Mouse (Mus musculus): ENCODE results near the gene Gja5. TPM values are rescaled to one million over a fixed set of nuclear protein-coding genes. Genes with fewer than 3 reads are reported as not detected.

Gene Gja5
- 11.4 and 14.0 TPM in 2 replicates for polyA plus RNA-seq (2016; fragmentation: Nextera tagmentation; extraction: Ambion mirVana)

GRCm38 (mm10) chr3:96904393-96904792 is at the start of gene Gja5:
Gene Gja5, plus strand, starts transcription at chr3:96904693.
- WGBS: 13% methylated on average over 14 of the region's 14 CpGs
- H3K4me1 ChIP-seq (replicated peaks): peaks cover 8% of the 10 kb centered on the region; the same call in 1 of the 2 replicates
- ATAC-seq (ENCODE audit: insufficient number of reproducible peaks, insufficient read depth, low FRiP score, low TSS enrichment, low read depth): no peak

GRCm38 (mm10) chr3:96855833-96856232 is 48.7 kb upstream of the Gja5 start:
- ATAC-seq (ENCODE audit: insufficient number of reproducible peaks, insufficient read depth, low FRiP score, low TSS enrichment, low read depth): no peak
- 72% methylated on average over 3 of the region's 3 CpGs for WGBS
- Histone ChIP-seq H3K4me2 (no peak overlapping the region), H3K4me1 (replicated peaks) (no peaks in the 10 kb centered on the region), H3K9ac (replicated peaks) (no peak overlapping the region), H3K4me3 (replicated peaks) (no peak overlapping the region), H3K36me3 (no peaks in the 10 kb centered on the region), H3K27me3 (no peaks in the 10 kb centered on the region), H3K27ac (no peak overlapping the region), H3K9me3 (no peaks in the 10 kb centered on the region)

More at GRCm38 (mm10) chr3:96904393-96904792, at the start of gene Gja5:
- Histone ChIP-seq H3K36me3 (no peaks in the 10 kb centered on the region), H3K4me2 (peak within 1 kb of the TSS; percentile 82), H3K27ac (peak within 1 kb of the TSS; percentile 20; the same call in 1 of the 2 replicates), H3K4me3 (replicated peaks) (peak within 1 kb of the TSS; percentile 97), H3K27me3 (peaks cover 21% of the 10 kb centered on the region), H3K9ac (replicated peaks) (peak within 1 kb of the TSS; percentile 90), H3K9me3 (no peaks in the 10 kb centered on the region)

GRCm38 (mm10) chr3:96860498-96860897 is 44.0 kb upstream of the Gja5 start:
- no peaks in the 10 kb centered on the region for H3K4me1 ChIP-seq (replicated peaks)
- H3K9me3 ChIP-seq: no peaks in the 10 kb centered on the region
- ATAC-seq (ENCODE audit: insufficient number of reproducible peaks, insufficient read depth, low FRiP score, low TSS enrichment, low read depth): no peak
- no peaks in the 10 kb centered on the region for H3K36me3 ChIP-seq
- H3K27me3 ChIP-seq: no peaks in the 10 kb centered on the region
- no peak overlapping the region for H3K27ac ChIP-seq
- WGBS: 89% methylated on average over 5 of the region's 5 CpGs
- no peak overlapping the region for H3K9ac ChIP-seq (replicated peaks)
- H3K4me2 ChIP-seq: no peak overlapping the region
- no peak overlapping the region for H3K4me3 ChIP-seq (replicated peaks)

- no peak overlapping the region for H3K4me3 ChIP-seq (replicated peaks)
- H3K27me3 ChIP-seq: no peaks in the 10 kb centered on the region
- WGBS: 92% methylated on average over 3 of the region's 3 CpGs
- no peak overlapping the region for H3K4me2 ChIP-seq
- no peaks in the 10 kb centered on the region for H3K4me1 ChIP-seq (replicated peaks)
- no peak overlapping the region for H3K9ac ChIP-seq (replicated peaks)
- H3K36me3 ChIP-seq: peaks cover 51% of the 10 kb centered on the region
- no peak for ATAC-seq (ENCODE audit: insufficient number of reproducible peaks, insufficient read depth, low FRiP score, low TSS enrichment, low read depth)
- no peaks in the 10 kb centered on the region for H3K9me3 ChIP-seq
- no peak overlapping the region for H3K27ac ChIP-seq
Observed at GRCm38 (mm10) chr3:96867863-96868262, 36.6 kb upstream of the Gja5 start.

- Histone ChIP-seq H3K4me3 (replicated peaks) (no peak overlapping the region), H3K27me3 (no peaks in the 10 kb centered on the region), H3K27ac (no peak overlapping the region), H3K36me3 (peaks cover 58% of the 10 kb centered on the region), H3K9me3 (no peaks in the 10 kb centered on the region), H3K9ac (replicated peaks) (no peak overlapping the region), H3K4me1 (replicated peaks) (no peaks in the 10 kb centered on the region), H3K4me2 (no peak overlapping the region)
- 87% methylated on average over 8 of the region's 8 CpGs for WGBS
- no peak for ATAC-seq (ENCODE audit: insufficient number of reproducible peaks, insufficient read depth, low FRiP score, low TSS enrichment, low read depth)
Observed at GRCm38 (mm10) chr3:96868566-96868965, 35.9 kb upstream of the Gja5 start.

- Histone ChIP-seq H3K4me1 (replicated peaks) (no peaks in the 10 kb centered on the region), H3K27ac (no peak overlapping the region), H3K36me3 (peaks cover 63% of the 10 kb centered on the region), H3K4me2 (no peak overlapping the region), H3K9me3 (no peaks in the 10 kb centered on the region), H3K27me3 (no peaks in the 10 kb centered on the region), H3K4me3 (replicated peaks) (no peak overlapping the region), H3K9ac (replicated peaks) (no peak overlapping the region)
- ATAC-seq (ENCODE audit: insufficient number of reproducible peaks, insufficient read depth, low FRiP score, low TSS enrichment, low read depth): no peak
- 91% methylated on average over 7 of the region's 7 CpGs for WGBS
Observed at GRCm38 (mm10) chr3:96869091-96869490, 35.4 kb upstream of the Gja5 start.

- Histone ChIP-seq H3K4me1 (replicated peaks) (no peaks in the 10 kb centered on the region), H3K9ac (replicated peaks) (no peak overlapping the region), H3K9me3 (no peaks in the 10 kb centered on the region), H3K4me2 (no peak overlapping the region), H3K4me3 (replicated peaks) (no peak overlapping the region), H3K27me3 (no peaks in the 10 kb centered on the region), H3K27ac (no peak overlapping the region), H3K36me3 (peaks cover 73% of the 10 kb centered on the region)
- 95% methylated on average over 2 of the region's 2 CpGs for WGBS
- no peak for ATAC-seq (ENCODE audit: insufficient number of reproducible peaks, insufficient read depth, low FRiP score, low TSS enrichment, low read depth)
Observed at GRCm38 (mm10) chr3:96870270-96870669, 34.2 kb upstream of the Gja5 start.

GRCm38 (mm10) chr3:96871070-96871469 is 33.4 kb upstream of the Gja5 start:
- no peaks in the 10 kb centered on the region for H3K4me1 ChIP-seq (replicated peaks)
- H3K27me3 ChIP-seq: no peaks in the 10 kb centered on the region
- no peak for ATAC-seq (ENCODE audit: insufficient number of reproducible peaks, insufficient read depth, low FRiP score, low TSS enrichment, low read depth)
- H3K4me3 ChIP-seq (replicated peaks): no peak overlapping the region
- H3K36me3 ChIP-seq: peaks cover 79% of the 10 kb centered on the region
- H3K27ac ChIP-seq: no peak overlapping the region
- H3K9me3 ChIP-seq: no peaks in the 10 kb centered on the region
- WGBS: 87% methylated on average over 8 of the region's 8 CpGs
- no peak overlapping the region for H3K4me2 ChIP-seq
- no peak overlapping the region for H3K9ac ChIP-seq (replicated peaks)

- peaks cover 79% of the 10 kb centered on the region for H3K36me3 ChIP-seq
- no peak overlapping the region for H3K9ac ChIP-seq (replicated peaks)
- no peak overlapping the region for H3K27ac ChIP-seq
- H3K27me3 ChIP-seq: no peaks in the 10 kb centered on the region
- no peak overlapping the region for H3K4me3 ChIP-seq (replicated peaks)
- no peak overlapping the region for H3K4me2 ChIP-seq
- no peaks in the 10 kb centered on the region for H3K4me1 ChIP-seq (replicated peaks)
- H3K9me3 ChIP-seq: no peaks in the 10 kb centered on the region
- ATAC-seq (ENCODE audit: insufficient number of reproducible peaks, insufficient read depth, low FRiP score, low TSS enrichment, low read depth): no peak
- WGBS: 93% methylated on average over 8 of the region's 8 CpGs
Observed at GRCm38 (mm10) chr3:96872501-96872900, 32.0 kb upstream of the Gja5 start.

- H3K36me3 ChIP-seq: peaks cover 72% of the 10 kb centered on the region
Observed at GRCm38 (mm10) chr3:96874808-96875571, 29.5 kb upstream of the Gja5 start.

GRCm38 (mm10) chr3:96879536-96879935 is 25.0 kb upstream of the Gja5 start:
- no peaks in the 10 kb centered on the region for H3K9me3 ChIP-seq
- H3K4me1 ChIP-seq (replicated peaks): no peaks in the 10 kb centered on the region
- H3K27ac ChIP-seq: no peak overlapping the region
- H3K4me3 ChIP-seq (replicated peaks): no peak overlapping the region
- no peaks in the 10 kb centered on the region for H3K27me3 ChIP-seq
- no peak for ATAC-seq (ENCODE audit: insufficient number of reproducible peaks, insufficient read depth, low FRiP score, low TSS enrichment, low read depth)
- WGBS: 89% methylated on average over 9 of the region's 9 CpGs
- H3K36me3 ChIP-seq: peaks cover 63% of the 10 kb centered on the region
- H3K9ac ChIP-seq (replicated peaks): no peak overlapping the region
- no peak overlapping the region for H3K4me2 ChIP-seq

More at GRCm38 (mm10) chr3:96874808-96875571, 29.5 kb upstream of the Gja5 start:
- Histone ChIP-seq H3K9ac (replicated peaks) (no peak overlapping the region), H3K4me3 (replicated peaks) (no peak overlapping the region), H3K27ac (no peak overlapping the region), H3K9me3 (no peaks in the 10 kb centered on the region), H3K27me3 (no peaks in the 10 kb centered on the region), H3K4me1 (replicated peaks) (no peaks in the 10 kb centered on the region), H3K4me2 (no peak overlapping the region)
- WGBS: 79% methylated on average over 7 of the region's 7 CpGs
- no peak for ATAC-seq (ENCODE audit: insufficient number of reproducible peaks, insufficient read depth, low FRiP score, low TSS enrichment, low read depth)

GRCm38 (mm10) chr3:96880385-96880784 is 24.1 kb upstream of the Gja5 start:
- H3K27me3 ChIP-seq: no peaks in the 10 kb centered on the region
- H3K36me3 ChIP-seq: peaks cover 58% of the 10 kb centered on the region
- H3K4me3 ChIP-seq (replicated peaks): no peak overlapping the region

More at GRCm38 (mm10) chr3:96880385-96880784, 24.1 kb upstream of the Gja5 start:
- Histone ChIP-seq H3K27ac (no peak overlapping the region), H3K4me2 (no peak overlapping the region), H3K9me3 (no peaks in the 10 kb centered on the region), H3K9ac (replicated peaks) (no peak overlapping the region), H3K4me1 (replicated peaks) (no peaks in the 10 kb centered on the region)
- no peak for ATAC-seq (ENCODE audit: insufficient number of reproducible peaks, insufficient read depth, low FRiP score, low TSS enrichment, low read depth)
- WGBS: 89% methylated on average over 4 of the region's 4 CpGs

Measured in limb, embryonic 12.5 days (tissue).